Mouse (Mus musculus): ENCODE measurements around the gene Zyg11a. TPM values are rescaled to one million over a fixed set of nuclear protein-coding genes. Genes with fewer than 3 reads are reported as not detected.
"Not testable (repeated sequence)": the region's sequence is repeated elsewhere in the genome, so short reads cannot be mapped to it uniquely, and the experiment has no call there.

Gene Zyg11a
- total RNA-seq, 2 experiments from 2014 or later: 0.20 to 0.40 TPM

- DNase-seq: no peak
These were observed 74.1 kb downstream of the Zyg11a start for GRCm38 (mm10) chr4:108143778-108144177.

GRCm38 (mm10) chr4:108143178-108143577, 74.7 kb downstream of the Zyg11a start:
- not testable (repeated sequence) for DNase-seq

- DNase-seq: no peak
These were observed 80.9 kb downstream of the Zyg11a start for GRCm38 (mm10) chr4:108136938-108137337.

Other genes starting within 250 kb of the Zyg11a start
- not detected for gene Slc1a7, start 249.7 kb downstream of the Zyg11a start, total RNA-seq (2021)
- gene Podn, start 121.6 kb downstream of the Zyg11a start, total RNA-seq (2021): 1 to 10 TPM; 7.6 to 9.7 TPM
- 100 to 1,000 TPM; 114 to 126 TPM for gene Scp2, start 73.0 kb downstream of the Zyg11a start, total RNA-seq (2021)
- gene Echdc2, start 52.6 kb downstream of the Zyg11a start, total RNA-seq (2021): 1 to 10 TPM; 3.1 to 3.4 TPM
- gene Zyg11b, start 83.0 kb upstream of the Zyg11a start, total RNA-seq (2021): 10 to 100 TPM; 32.8 to 33.8 TPM
- 10 to 100 TPM; 21.7 to 24.4 TPM for gene Coa7, start 110.1 kb upstream of the Zyg11a start, total RNA-seq (2021)
- not detected for gene Shisal2a, start 165.3 kb upstream of the Zyg11a start, total RNA-seq (2021)
- gene Gpx7, start 188.9 kb upstream of the Zyg11a start, total RNA-seq (2021): 10 to 100 TPM; 20.7 to 29.0 TPM
- 10 to 100 TPM; 21.9 to 28.8 TPM for gene Tut4, start 241.4 kb upstream of the Zyg11a start, total RNA-seq (2021)

Data from gastrocnemius, postnatal 10 days (tissue).